Mouse (Mus musculus): ENCODE measurements at regions not wholly inside any gene's neighbourhood (a gene's known extent, or its start where the extent isn't known, plus 50 kb on each side); places are given as distances from the start of the nearest gene placed in this dataset.

- TF ChIP-seq CTCF (IDR thresholded peaks at IDR 0.05; ENCODE audit: low read depth): no peak
- TF ChIP-seq EP300 (IDR thresholded peaks at IDR 0.05; ENCODE audit: low read depth): no peak
These were observed 123.1 kb downstream of the Gnat3 start for GRCm38 (mm10) chr5:18085456-18085855.
